Mouse (Mus musculus) kidney, adult 18-20 months (tissue): Measurements from ENCODE around the gene Wdpcp.

Source experiments
- DNase-seq: peaks from one replicate; pipeline ENCODE4 v3.0.0; 2021

Wdpcp gene

DNA sequence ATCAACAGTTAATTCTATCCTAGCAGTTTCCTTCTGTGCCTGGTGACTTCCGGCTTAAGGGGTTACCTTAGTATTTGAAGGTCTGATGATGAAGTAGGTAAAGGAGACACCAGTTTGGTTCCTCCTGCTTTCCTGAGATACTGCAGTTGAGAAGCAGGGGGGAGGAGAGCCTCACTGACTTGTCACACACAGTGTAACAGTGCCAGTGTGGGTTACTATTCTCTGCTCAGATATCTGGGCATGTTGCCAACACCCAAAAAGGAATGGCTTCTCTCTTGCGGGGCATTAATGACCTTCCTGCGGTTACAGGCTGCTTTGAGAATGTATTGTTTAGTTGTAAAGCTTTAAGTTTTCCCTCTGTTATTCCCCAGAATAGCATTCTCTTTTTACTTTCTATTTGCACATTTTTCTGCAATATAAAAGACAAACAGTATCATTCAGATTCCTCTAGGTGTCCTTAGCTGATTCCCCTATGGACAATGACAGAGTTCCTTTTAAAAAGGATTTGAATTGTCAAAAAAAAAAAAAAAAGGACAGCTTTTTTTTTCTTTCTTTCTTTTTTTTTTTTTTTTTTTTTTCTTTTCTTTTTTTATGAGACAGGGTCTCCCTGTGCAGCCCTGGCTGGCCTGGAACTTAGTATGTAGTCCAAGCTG, 2.5 kb upstream of the Wdpcp start:
- DNase-seq: peak; percentile 37

DNA sequence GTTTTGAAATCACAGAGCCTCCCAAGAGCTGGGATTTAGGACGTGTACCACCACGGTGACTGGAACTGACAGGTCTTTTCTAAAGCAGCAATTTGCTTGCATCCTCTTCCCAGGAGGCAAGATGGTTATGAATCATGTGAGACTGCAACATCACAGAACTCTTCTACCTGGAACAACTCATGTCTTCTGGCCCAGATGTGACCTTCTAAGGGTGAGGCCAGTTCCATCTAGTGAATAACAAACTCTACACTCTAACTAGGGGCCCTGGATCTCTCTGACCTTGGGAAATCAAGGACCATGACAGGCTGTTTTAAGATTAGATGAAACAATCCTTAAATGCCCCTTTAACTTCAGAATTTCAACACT, 1.9 kb upstream of the Wdpcp start:
- DNase-seq: peak; percentile 25

DNA sequence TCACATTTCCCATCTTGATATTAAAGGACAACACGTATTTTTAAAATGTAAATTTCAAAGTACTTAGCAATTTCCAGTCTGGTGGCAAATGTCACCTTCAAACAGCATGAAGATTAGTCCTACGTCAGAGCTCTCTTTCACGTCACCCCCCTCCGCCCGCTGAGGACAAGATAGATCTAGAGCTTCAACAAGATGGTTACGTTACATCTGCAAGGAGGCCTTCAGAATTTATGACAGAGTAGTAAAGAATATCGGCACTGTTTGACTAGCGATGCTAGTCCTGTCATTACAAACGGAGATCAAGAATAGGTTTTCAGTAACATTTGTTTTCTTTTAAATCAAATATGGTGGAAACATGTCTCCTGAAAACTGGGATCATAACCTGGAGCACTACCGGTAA, 1.1 kb upstream of the Wdpcp start:
- DNase-seq: peak; percentile 42

DNA sequence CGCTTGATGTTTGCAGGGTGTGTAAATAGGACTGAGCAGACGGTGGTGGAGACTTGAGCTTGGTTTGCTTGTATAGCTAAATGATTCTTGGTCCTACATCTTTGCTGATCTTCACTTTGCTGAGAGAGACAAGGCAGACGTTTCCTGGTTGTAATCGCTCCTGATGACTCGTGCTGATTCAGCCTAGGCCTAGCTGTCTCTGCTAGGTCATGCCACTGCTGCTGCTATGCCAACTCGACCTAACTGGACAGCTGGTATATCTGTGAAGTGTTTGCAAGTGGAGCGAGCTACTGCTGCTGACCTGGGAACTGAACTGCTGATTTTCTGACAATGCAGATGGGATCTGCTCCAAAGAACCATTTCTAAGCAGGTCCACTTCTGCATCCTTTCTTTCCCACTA, 9.4 kb downstream of the Wdpcp start:
- DNase-seq: no peak

DNA sequence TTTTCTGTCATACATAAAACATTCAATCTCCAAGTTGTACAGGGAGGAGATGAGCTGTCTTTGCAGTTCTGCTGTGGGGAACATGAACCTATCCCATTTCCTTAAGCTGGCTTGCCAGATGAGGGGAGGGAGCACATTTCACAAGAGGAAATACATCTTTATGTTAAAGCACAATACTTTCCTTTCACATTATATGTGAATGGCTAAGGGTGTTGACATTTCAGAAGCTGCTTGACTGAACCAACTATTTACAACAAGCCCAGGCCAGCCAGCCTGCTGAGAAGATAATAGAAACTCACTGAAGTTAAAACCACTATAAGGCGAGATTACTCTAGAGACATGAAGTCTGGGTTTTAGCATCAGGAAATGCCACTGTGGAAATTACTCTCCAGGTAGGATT, 11.3 kb downstream of the Wdpcp start:
- DNase-seq: no peak

DNA sequence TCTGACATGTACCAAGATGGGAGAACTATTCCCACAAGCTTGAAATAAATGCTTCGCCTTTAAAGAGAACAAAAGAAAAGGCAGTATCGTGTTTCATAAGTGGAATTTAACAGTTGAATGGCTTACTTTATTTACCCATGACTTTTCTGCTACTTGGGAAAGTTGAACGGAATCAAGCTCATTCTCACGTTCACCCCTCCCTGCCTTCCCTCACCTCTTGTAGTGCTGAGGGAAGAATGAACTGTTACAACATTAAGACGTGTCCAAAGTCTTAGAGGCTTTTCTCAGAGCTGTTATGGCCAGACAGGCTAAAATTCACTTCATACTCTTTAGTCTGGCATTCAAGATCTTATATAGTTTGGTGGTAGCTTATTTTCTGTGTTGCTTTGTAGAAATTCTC, 30.5 kb downstream of the Wdpcp start:
- no peak for DNase-seq

DNA sequence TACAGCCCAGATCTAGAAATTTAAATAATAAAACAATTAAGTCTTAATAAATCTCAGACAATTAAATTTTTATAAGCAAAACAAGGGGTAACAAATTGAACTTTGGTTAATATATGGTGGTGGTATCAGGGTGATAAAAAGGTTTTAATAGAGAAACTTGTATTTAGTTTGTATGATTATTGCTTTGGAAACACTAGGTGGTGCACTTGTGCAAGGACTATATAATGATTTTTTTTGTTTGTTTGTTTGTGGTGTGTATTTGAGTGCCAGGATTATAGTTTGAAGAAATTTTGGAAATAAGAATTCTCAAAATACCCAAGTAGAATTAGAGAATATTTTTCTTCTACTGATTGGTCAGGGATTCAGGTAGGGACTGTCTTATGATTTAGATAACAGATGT, 43.9 kb downstream of the Wdpcp start:
- DNase-seq: no peak

DNA sequence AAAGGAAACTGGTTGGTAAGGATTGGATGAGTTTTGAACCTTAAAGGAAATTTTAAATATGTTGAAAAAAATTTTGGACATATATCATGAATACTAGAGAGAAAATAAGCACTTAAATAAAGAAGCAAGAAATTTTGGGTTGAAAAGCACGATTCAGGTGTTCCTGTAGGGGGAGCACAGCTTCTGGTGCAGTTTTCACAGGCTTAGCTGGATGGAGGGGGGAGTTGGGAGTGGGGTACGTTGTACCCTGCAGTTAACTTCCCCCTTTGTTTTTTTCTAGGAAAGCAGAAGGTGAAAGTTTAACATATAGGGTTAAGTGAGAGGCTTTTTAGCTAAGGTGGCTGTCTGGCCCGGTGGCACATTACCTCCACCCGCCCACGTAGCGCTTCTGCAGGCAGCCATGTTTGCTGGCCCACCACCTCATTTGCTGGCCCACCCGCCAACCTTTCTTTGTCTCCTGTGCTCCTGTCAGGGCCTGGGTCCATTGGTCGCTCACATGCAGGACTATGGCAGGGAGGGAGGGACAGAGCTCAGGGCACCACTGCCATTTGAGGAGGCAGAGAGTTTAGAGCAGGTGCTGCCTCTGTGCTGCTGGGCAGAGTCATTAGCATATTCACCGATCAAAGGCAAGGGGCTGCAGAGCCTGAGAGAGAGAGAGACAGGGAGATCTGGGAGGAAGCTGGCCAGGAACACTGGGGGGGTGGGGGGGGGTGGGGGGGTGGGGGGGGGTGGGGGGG, 62.3 kb downstream of the Wdpcp start:
- DNase-seq: no peak

DNA sequence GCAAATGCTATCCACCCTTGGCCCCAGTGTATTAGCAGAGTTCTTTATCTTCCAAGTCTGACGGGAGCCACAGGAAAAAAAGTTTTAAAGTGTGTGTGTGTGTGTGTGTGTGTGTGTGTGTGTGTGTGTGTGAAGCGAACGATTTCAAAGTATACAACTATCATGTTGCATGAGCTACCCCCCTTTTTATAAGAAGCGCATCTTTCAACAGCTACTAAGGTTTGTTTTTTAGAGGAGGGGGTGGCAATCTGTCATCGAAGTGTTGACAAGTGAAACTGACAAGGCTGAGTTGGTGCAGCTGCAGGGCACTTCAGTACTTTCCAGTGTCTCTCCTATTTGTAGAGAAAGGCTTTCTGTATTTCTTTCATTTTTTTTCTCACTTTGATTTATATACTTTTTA, 66.3 kb downstream of the Wdpcp start:
- no peak for DNase-seq

DNA sequence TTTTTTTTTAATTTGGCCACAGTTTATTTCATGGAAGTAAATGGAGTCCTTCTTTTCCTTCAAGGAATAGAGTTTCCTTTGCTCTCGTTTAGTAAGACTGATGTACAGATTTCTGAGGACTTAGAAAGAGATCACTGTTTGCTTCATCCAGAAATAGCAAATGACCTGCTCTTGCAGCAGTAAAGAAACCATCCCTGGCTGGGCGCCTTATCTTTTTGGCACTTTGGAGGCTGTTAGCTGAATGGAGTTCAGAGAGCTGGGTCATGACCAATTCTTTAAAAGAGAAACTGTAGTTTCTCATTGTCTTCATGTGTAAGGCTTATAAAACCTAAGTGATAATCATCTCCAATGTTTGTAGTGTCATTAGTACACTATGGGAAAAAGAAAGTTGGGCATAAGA, 67.5 kb downstream of the Wdpcp start:
- no peak for DNase-seq

DNA sequence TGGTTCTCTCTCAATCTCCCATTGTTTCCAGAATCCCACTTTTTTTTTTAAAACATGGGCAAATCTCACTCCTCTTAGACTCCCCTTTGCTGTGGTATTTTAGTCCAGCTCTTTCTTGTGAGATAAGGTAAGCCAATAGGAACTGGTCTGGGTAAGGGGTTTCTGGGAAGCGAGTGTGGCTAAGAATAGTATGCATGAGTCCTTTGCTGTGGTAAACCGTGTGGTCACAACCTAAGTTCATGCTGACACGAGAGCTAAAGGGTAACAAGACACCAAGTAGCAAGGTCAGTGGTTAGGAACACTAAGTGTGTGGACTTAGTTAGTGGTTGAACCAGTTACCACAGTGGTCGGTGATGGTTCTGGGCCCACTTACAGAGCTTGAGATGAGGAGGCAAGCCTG, 72.2 kb downstream of the Wdpcp start:
- no peak for DNase-seq

DNA sequence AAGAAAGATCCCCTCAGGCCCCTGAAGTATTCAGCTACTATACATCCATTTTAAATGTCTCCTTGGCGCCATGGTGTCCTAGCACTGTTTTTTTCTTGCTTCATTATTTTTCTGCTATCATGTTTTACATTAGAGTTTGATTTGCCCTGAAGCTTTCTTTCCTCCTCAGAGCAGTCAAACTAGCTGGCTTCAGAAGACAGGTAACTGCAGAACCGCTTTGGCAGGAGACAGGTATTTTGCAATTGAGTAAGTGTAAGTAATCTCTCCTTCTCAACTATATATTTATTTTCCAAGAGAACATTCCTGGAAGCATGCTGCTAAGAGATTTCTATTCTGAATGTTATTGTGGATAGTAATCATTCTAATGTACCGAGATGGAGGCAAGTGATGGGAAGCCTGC, 74.1 kb downstream of the Wdpcp start:
- DNase-seq: no peak

DNA sequence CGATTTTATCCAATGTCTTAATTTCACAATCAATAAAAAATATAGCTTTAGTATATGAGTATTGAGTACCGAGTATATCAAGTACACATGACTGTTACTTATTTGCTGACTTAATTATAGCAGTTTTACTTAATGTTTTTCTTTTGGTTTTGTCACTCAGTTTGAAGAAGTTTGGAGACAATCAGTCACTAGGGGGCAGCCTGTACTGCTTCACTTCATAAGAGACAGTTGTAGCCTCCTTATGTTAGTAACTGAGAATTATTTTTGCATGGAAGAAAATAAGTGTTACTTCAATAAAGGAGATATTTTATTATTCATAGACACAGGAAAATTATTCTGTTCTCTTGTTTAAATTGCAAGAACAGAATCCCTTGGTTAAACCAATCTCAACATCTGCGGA, 87.0 kb downstream of the Wdpcp start:
- DNase-seq: no peak

DNA sequence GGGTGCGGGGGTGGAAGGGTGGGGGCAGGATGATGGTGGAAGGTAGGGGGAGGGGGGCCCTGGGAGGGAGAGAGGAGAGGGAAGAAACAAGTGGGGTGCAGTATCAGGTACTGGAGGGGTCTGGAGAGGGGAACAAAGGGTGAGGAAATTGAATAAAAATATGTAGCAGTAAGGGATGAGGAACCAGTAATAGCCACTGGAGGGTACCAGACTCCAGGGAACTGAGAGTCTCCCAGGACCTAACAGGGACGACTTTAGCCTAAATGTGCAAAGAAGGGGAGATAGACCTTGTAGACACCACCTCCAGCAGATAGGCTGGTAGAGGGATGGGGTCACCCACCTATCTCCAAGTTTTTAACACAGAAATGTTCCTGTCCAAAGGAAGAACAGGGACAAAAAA, 105.0 kb downstream of the Wdpcp start:
- no peak for DNase-seq

DNA sequence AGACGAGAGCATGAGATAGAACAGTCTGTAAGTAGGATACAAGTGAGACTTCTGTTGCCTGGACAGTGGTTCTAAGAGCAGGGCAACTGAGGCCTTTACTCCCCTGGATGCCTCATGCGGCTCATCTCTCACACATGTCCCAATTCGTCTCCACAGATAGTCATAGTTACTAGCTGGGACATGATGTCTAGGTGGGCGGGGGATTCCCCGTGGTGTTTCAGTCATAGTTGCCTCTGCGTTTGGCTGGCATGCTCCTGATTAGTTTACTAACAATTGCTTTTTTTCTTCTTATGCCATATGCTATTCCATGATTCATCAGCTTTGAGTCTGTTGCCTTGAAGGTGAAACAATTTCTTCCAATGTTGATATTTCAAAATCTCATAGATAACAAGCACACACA, 116.4 kb downstream of the Wdpcp start:
- DNase-seq: no peak

DNA sequence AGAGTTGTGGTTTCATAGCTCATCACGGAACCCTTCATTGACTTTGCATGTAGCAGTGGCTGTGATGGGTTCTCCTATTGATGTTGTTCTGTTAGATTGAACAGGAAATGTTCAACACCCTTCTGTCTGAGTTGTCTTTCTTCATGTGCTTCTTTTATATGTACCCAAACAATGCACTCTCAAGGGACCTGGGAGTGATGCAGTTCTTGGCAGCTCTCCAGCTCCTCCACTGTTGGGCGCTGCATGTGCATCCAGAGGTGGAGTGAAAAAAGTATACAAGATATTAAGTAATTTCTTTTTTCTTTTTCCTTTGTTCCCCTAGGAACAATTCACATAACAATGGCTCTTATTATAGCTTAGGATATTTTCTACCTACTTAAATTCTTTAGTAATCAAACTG, 118.7 kb downstream of the Wdpcp start:
- no peak for DNase-seq

DNA sequence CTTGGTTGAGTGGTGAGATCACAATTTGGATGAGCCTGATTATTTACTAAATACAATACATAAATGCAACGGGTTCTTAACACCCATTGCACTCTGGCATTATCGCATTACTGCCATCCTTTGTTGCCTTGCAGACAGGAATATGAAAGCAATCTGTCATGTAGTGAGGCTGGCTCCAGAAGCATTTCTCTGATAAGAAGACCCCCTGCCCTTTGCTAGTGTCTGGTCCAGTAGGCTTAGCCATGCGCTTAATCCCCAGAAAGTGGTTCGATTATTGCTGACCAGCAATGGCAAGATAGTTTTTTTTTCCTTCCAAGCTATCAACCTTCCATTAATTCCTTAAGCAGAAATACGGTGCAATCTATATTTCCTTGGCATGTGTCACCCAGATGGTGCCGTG, 122.1 kb downstream of the Wdpcp start:
- no peak for DNase-seq

DNA sequence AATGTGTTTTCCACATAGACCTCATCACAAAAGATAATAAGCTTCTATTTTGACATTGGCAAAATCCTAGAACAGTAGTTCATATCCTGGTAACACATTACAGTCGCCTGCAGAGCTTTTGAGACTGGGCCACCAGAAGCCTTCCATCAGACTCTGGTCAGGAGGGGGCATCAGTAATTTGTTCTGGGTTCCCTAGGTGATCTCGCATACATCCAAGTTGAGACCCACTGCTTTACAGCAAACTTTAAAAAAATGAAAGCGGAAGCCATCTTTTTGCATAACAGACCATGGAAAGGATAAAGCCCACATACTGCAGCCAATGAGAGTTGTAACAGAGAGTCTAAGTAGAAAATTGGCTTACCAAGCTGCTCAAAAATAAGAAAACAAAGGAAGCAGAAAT, 125.6 kb downstream of the Wdpcp start:
- no peak for DNase-seq

DNA sequence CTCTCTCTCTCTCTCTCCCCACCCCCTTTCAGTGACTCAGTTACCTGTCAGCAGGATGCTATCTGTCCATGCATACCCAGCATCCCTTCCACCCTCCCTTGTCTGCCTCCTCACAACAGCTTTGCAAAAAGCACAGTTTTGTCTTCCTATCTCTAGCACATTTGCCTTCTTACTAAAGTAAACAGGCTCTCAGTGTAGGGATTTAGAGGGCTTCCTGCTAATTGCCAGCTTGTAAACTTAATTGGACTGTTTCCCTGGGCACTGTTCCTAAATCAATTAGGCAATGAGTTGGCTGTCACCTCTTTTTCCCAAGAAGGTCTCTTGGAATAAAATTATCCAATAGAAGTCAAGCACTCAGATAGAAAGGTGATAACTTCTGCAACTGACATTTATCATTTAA, 141.5 kb downstream of the Wdpcp start:
- no peak for DNase-seq

DNA sequence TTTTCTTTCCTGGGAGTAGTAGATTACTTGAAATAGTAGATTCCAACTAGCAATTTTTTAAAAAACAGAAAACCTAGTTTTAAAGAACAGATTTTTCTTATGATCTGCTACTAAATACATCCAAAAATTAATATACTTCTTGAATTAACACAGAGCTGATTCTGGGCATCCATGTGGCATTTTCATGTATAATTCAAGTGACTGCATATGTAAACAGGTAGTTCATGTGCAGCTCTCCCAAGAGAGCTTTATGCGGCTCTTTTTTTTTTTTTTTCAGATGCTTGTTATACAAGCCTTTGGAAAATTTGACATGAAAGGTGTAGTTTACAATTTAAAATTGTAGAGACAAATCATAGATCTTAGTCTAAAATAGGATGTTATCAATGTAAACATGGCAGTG, 142.0 kb downstream of the Wdpcp start:
- DNase-seq: no peak

DNA sequence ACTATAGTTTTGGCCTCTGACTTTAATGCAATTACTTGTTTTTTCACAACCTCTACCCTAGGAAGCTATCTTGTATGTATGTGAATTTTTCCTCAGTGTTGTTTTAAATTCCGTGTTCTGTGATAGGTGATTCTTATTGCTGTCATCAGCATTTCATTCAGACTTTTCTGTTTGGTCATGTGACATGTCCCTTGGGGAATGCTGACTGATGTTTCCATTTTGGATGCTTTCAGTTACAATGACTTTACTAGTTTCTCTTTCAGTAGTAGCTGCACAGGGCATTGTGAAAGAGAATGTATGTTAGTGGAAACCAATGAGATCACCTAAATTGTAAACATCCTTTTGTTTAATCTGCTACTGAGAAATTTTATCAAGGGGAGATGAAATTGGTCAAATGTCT, 154.3 kb downstream of the Wdpcp start:
- DNase-seq: no peak

DNA sequence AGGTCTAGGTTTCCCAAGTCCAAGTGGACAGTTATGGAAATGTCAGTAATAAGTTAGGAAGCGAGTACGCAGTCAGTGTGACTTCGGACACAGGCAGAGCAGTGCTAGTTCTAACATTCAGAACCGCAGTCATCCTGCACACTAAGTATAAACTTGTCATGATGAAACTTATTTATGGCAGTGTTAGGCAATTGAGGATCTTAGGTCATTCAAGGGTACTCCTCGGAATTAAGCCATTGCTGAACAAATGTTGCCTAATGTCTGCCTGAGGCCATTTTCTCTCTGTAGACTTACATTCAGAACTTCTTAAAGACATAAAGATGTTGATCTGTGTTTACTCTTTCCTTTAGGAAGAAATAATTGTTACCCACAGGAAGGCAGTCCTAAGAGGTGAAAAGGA, 157.0 kb downstream of the Wdpcp start:
- no peak for DNase-seq

DNA sequence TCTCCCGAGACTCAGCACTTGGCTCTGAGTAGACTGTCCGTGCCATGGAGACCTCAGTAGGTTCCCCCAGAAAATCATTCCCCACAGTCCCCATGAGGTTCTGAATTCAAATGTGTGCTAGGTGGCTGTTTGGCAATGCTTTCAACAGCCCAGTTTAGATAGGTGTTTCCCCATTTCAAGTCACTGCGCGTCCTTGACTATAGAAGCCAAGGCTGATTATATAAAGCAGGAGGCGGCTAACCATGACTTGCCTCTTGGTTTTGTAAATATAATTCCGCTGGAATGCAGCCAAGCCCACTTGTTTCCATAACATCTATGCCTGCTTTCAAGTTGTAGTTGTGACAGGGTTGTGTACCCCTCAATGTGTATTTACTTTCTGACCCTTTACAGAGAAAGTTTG, 157.9 kb downstream of the Wdpcp start:
- no peak for DNase-seq

DNA sequence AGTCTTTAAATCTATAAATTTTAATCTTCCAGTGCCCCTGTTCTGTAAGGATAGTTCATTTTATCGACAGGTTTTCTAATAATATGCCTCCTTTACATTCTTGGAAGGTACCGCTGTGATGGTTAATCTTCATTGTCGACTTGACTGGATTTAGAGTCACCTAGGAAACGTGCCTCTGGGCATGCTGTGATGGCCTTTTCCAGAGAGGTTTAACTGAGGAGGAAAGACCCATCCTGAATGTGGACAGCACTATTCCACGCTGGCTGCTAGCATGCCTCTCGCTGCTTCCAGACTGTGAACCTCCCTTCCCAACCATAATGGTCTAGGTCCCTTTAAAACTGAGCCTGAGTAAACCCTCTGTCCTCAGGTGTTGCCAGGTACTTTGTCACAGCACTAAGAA, 163.2 kb downstream of the Wdpcp start:
- no peak for DNase-seq

DNA sequence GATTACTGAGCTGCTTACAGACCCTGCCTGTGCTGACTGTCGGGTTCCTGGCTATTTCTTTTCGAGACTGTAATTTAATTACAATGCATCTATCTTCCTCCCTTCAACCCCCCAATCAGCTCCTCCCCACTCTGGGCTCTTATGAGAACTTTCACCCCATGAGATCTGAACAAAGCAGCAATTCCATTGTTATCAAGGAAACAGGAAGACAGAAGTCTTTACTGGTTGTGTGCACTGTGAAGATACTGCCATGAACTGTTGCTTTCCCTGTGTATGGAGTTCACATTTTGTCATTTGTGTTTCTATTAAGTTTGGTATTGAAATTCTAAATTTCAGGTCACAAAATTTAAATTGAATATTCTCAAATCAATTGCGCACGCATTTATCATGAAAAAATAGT, 177.5 kb downstream of the Wdpcp start:
- DNase-seq: no peak
